Mouse (Mus musculus): ENCODE results near the gene Pip4k2c. TPM values are rescaled to one million over a fixed set of nuclear protein-coding genes. Genes with fewer than 3 reads are reported as not detected.
"Not testable (repeated sequence)": the region's sequence is repeated elsewhere in the genome, so short reads cannot be mapped to it uniquely, and the experiment has no call there.

Gene Pip4k2c
- total and polyA plus RNA-seq, 2 experiments from 2014 or later = 15.1 to 18.3 TPM

DNA sequence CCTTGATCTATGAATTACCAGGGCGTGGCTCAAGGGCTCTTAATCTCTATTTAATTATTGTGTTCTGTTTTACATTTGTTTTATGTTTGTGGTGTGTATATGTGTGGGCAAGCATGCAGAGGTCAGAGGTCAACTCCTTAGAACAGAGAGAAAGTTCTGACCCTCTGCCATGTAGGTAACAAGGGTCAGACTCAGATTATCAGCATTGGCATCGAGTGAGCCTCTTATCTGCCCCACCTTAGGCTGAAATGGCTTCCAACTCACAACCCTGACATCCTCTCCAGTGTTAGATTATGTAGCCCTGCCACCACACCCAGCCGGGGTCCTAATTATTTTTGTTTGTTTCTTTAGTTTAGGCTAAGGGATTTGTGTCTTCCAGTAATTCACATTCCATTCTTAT lies 52.9 kb downstream of the Pip4k2c start:
- no peaks in the 10 kb centered on the region for H3K4me1 ChIP-seq (ENCODE audit: insufficient read depth, low read length)
- DNase-seq (ENCODE audit: low spot score) (no peak), ATAC-seq (ENCODE audit: low FRiP score) (no peak)
- no peaks in the 10 kb centered on the region for H3K27me3 ChIP-seq (ENCODE audit: insufficient read depth, low read length)
- H3K9me3 ChIP-seq (ENCODE audit: low read length) = no peaks in the 10 kb centered on the region
- H3K4me2 ChIP-seq (ENCODE audit: low read depth, low read length, poor library complexity, severe bottlenecking) = no peak overlapping the region
- H3K36me3 ChIP-seq (ENCODE audit: insufficient read depth, low read length) = no peaks in the 10 kb centered on the region
- 66% methylated on average over 3 of the region's 3 CpGs for WGBS
- no peak overlapping the region for H3K9ac ChIP-seq (replicated peaks; ENCODE audit: low read length, poor library complexity, severe bottlenecking)
- no peak overlapping the region for H3K4me3 ChIP-seq (ENCODE audit: low read depth, low read length)
- H3K27ac ChIP-seq (ENCODE audit: low read depth, low read length) = no peak overlapping the region
- no peak for TF ChIP-seq CTCF (IDR thresholded peaks at IDR 0.05)

DNA sequence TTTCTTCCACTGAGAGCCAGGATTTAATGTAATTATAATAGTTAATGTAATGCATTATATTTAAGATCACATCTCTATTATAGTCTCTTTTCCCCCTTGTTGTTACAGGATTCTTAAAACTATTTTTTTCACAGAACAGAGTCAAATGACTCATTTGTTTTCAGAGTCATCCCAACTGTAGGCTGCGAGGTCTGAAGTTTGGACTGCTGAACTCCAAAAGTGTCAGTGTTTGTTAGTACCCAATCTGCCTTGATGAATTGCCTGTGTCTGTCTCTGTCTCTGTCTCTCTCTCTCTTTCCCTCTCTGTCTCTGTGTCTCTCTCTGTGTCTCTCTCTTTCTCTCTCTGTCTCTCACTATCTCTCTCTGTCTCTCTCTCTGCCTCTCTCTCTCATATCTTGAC lies 54.9 kb downstream of the Pip4k2c start:
- DNase-seq (ENCODE audit: low spot score) (no peak), ATAC-seq (ENCODE audit: low FRiP score) (no peak)
- H3K27ac ChIP-seq (ENCODE audit: low read depth, low read length) = no peak overlapping the region
- no peak overlapping the region for H3K4me2 ChIP-seq (ENCODE audit: low read depth, low read length, poor library complexity, severe bottlenecking)
- 87% methylated on average over 1 of the region's 1 CpGs for WGBS
- TF ChIP-seq CTCF (IDR thresholded peaks at IDR 0.05) = no peak
- no peaks in the 10 kb centered on the region for H3K9me3 ChIP-seq (ENCODE audit: low read length)
- no peak overlapping the region for H3K4me3 ChIP-seq (ENCODE audit: low read depth, low read length)
- no peaks in the 10 kb centered on the region for H3K27me3 ChIP-seq (ENCODE audit: insufficient read depth, low read length)
- no peak overlapping the region for H3K9ac ChIP-seq (replicated peaks; ENCODE audit: low read length, poor library complexity, severe bottlenecking)
- no peaks in the 10 kb centered on the region for H3K36me3 ChIP-seq (ENCODE audit: insufficient read depth, low read length)
- H3K4me1 ChIP-seq (ENCODE audit: insufficient read depth, low read length) = no peaks in the 10 kb centered on the region

DNA sequence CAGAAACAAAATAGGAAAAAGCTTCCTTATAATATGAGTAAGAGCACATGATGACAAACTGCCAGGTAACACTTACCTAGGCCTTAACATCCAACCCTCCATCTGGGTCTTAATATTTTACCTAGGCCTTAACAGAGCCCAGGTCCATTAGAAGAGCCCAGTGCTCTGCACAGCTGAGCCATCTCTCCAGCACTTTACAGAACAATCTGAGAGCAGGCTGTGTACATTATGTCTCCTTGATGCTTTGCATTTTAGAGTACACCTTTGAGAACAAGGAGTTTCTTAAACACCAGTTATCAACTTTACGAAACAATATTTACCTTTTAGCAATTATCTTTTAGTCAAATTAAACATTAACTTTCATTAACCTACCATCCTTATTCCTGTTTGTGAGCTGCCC lies 55.3 kb downstream of the Pip4k2c start:
- no peaks in the 10 kb centered on the region for H3K9me3 ChIP-seq (ENCODE audit: low read length)
- 96% methylated on average over 1 of the region's 1 CpGs for WGBS
- no peak overlapping the region for H3K27ac ChIP-seq (ENCODE audit: low read depth, low read length)
- TF ChIP-seq CTCF (IDR thresholded peaks at IDR 0.05) = no peak
- H3K4me3 ChIP-seq (ENCODE audit: low read depth, low read length) = no peak overlapping the region
- no peaks in the 10 kb centered on the region for H3K4me1 ChIP-seq (ENCODE audit: insufficient read depth, low read length)
- no peak overlapping the region for H3K4me2 ChIP-seq (ENCODE audit: low read depth, low read length, poor library complexity, severe bottlenecking)
- DNase-seq (ENCODE audit: low spot score) (no peak), ATAC-seq (ENCODE audit: low FRiP score) (no peak)
- no peak overlapping the region for H3K9ac ChIP-seq (replicated peaks; ENCODE audit: low read length, poor library complexity, severe bottlenecking)
- no peaks in the 10 kb centered on the region for H3K27me3 ChIP-seq (ENCODE audit: insufficient read depth, low read length)
- H3K36me3 ChIP-seq (ENCODE audit: insufficient read depth, low read length) = no peaks in the 10 kb centered on the region

DNA sequence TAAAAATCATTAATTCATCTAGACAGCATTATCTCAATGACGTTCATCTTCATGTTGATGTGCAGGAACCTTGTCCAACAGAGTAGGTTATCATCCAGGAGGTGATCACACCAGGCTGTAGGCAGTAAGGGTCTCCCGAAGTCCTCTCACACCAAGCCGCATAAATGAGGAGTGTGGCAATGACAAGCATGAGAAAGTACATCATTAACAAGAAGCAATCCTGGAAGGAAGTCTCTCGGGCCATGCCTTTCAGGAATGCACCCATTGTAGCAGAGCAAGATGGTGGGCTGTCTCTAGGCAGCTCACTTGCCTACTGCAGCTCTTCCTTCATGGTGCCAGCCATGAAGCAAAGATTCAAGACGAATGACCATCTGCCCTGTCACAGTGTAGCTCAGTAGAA lies 56.7 kb downstream of the Pip4k2c start:
- Histone ChIP-seq H3K27me3 (ENCODE audit: insufficient read depth, low read length) (no peaks in the 10 kb centered on the region), H3K4me3 (ENCODE audit: low read depth, low read length) (no peak overlapping the region), H3K9ac (replicated peaks; ENCODE audit: low read length, poor library complexity, severe bottlenecking) (no peak overlapping the region), H3K36me3 (ENCODE audit: insufficient read depth, low read length) (no peaks in the 10 kb centered on the region), H3K9me3 (ENCODE audit: low read length) (no peaks in the 10 kb centered on the region), H3K27ac (ENCODE audit: low read depth, low read length) (no peak overlapping the region), H3K4me2 (ENCODE audit: low read depth, low read length, poor library complexity, severe bottlenecking) (no peak overlapping the region), H3K4me1 (ENCODE audit: insufficient read depth, low read length) (no peaks in the 10 kb centered on the region)
- ATAC-seq (ENCODE audit: low FRiP score) = no peak
- WGBS = 87% methylated on average over 5 of the region's 5 CpGs
- no peak for TF ChIP-seq CTCF (IDR thresholded peaks at IDR 0.05)
- DNase-seq (ENCODE audit: low spot score) = no peak

DNA sequence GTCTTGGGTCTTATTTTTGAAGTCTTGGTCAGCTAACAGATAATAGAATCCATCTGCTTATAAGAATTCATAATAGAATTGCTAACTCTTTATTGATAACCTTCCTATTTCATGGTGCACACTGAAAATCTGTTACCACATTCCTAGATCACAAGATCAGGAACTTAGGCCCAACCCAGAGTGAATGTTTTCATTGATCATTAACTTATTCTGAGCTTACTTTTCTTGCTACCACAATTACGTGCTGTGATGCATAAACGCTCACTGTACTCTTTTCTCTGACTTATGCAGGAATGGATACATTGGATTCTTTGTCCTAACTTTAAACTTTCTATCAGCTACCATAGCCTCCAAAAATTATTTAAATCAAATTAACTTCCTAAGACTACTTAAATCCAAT lies 57.1 kb downstream of the Pip4k2c start:
- Histone ChIP-seq H3K9me3 (ENCODE audit: low read length) (no peaks in the 10 kb centered on the region), H3K27ac (ENCODE audit: low read depth, low read length) (no peak overlapping the region), H3K4me1 (ENCODE audit: insufficient read depth, low read length) (no peaks in the 10 kb centered on the region), H3K9ac (replicated peaks; ENCODE audit: low read length, poor library complexity, severe bottlenecking) (no peak overlapping the region), H3K27me3 (ENCODE audit: insufficient read depth, low read length) (no peaks in the 10 kb centered on the region), H3K4me3 (ENCODE audit: low read depth, low read length) (no peak overlapping the region), H3K36me3 (ENCODE audit: insufficient read depth, low read length) (no peaks in the 10 kb centered on the region), H3K4me2 (ENCODE audit: low read depth, low read length, poor library complexity, severe bottlenecking) (no peak overlapping the region)
- ATAC-seq (ENCODE audit: low FRiP score) (no peak), DNase-seq (ENCODE audit: low spot score) (no peak)
- WGBS = 98% methylated on average over 2 of the region's 2 CpGs
- no peak for TF ChIP-seq CTCF (IDR thresholded peaks at IDR 0.05)

DNA sequence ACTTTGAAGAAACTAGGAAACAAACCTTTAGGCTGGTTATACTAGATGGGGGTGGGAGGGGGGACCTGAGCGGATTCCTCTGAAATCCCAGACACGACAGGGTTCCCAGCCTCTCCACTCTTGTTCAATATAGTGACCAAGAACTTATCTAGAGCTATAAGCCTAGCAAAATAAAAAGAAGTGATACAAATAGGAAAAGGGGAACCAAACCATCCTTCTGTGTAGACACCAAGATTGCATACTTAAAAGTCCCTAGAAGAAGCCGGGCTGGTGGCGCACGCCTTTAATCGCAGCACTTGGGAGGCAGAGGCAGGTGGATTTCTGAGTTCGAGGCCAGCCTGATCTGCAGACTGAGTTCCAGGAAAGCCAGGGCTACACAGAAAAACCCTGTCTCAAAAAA lies 58.1 kb downstream of the Pip4k2c start:
- Histone ChIP-seq H3K27me3 (ENCODE audit: insufficient read depth, low read length) (no peaks in the 10 kb centered on the region), H3K27ac (ENCODE audit: low read depth, low read length) (no peak overlapping the region), H3K9me3 (ENCODE audit: low read length) (no peaks in the 10 kb centered on the region), H3K36me3 (ENCODE audit: insufficient read depth, low read length) (no peaks in the 10 kb centered on the region), H3K9ac (replicated peaks; ENCODE audit: low read length, poor library complexity, severe bottlenecking) (no peak overlapping the region), H3K4me1 (ENCODE audit: insufficient read depth, low read length) (no peaks in the 10 kb centered on the region), H3K4me3 (ENCODE audit: low read depth, low read length) (no peak overlapping the region), H3K4me2 (ENCODE audit: low read depth, low read length, poor library complexity, severe bottlenecking) (no peak overlapping the region)
- WGBS = 90% methylated on average over 7 of the region's 7 CpGs
- no peak for DNase-seq (ENCODE audit: low spot score)
- no peak for TF ChIP-seq CTCF (IDR thresholded peaks at IDR 0.05)
- ATAC-seq (ENCODE audit: low FRiP score) = no peak

DNA sequence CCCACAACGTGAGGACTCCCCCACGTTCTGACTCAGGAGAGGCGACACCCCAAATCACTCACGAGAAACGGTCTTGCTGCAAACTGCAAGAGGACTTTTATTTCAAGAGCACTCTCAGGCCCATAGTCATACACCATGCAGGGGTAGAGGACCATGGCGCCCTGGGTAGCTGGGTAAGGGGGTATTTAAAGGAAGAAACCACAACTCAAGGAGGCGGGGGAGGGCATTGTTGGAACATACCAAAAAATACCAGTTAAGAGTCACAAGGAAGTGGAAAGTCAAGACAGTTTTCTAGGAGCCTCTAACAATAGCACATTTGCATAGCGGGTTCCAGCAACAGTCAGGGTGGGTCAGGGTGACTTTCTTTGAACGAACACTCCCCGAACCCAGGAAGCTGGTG lies 58.8 kb downstream of the Pip4k2c start:
- H3K27ac ChIP-seq (ENCODE audit: low read depth, low read length); H3K36me3 ChIP-seq (ENCODE audit: insufficient read depth, low read length); H3K4me1 ChIP-seq (ENCODE audit: insufficient read depth, low read length); H3K27me3 ChIP-seq (ENCODE audit: insufficient read depth, low read length); DNase-seq (ENCODE audit: low spot score); ATAC-seq (ENCODE audit: low FRiP score); H3K4me2 ChIP-seq (ENCODE audit: low read depth, low read length, poor library complexity, severe bottlenecking); H3K9me3 ChIP-seq (ENCODE audit: low read length); H3K4me3 ChIP-seq (ENCODE audit: low read depth, low read length); H3K9ac ChIP-seq (replicated peaks; ENCODE audit: low read length, poor library complexity, severe bottlenecking): not testable (repeated sequence)
- WGBS = 90% methylated on average over 10 of the region's 10 CpGs

DNA sequence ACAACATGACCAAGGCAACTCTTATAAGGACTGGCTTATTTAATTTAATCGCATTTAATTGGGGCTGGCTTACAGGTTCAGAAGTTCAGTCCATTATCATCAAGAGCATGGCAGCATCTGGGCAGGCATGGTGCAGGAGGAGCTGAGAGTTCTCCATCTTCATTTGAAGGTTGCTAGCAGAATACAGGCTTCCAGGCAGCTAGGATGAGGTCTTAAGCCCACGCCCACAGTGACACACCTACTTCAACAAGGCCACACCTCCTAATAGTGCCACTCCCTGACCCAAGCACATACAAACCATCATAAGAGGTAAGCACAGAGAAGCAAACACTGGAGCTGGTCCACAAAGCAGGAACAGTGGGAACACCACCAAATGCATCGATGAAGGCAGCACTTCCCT lies 60.2 kb downstream of the Pip4k2c start:
- ATAC-seq (ENCODE audit: low FRiP score); H3K9me3 ChIP-seq (ENCODE audit: low read length); H3K36me3 ChIP-seq (ENCODE audit: insufficient read depth, low read length); DNase-seq (ENCODE audit: low spot score); H3K27me3 ChIP-seq (ENCODE audit: insufficient read depth, low read length); H3K4me1 ChIP-seq (ENCODE audit: insufficient read depth, low read length); H3K27ac ChIP-seq (ENCODE audit: low read depth, low read length); H3K4me3 ChIP-seq (ENCODE audit: low read depth, low read length); H3K4me2 ChIP-seq (ENCODE audit: low read depth, low read length, poor library complexity, severe bottlenecking); H3K9ac ChIP-seq (replicated peaks; ENCODE audit: low read length, poor library complexity, severe bottlenecking): not testable (repeated sequence)
- 96% methylated on average over 3 of the region's 3 CpGs for WGBS
